Mouse (Mus musculus) midbrain, embryonic 14.5 days (tissue): Measurements from ENCODE around the gene Egflam. TPM values are rescaled to one million over a fixed set of nuclear protein-coding genes. Genes with fewer than 3 reads are reported as not detected.

Experiments used
- ATAC-seq: fragments of 200-750 bp; cut with Nextera tagmentation; 2 replicates; pipeline ENCODE4 v1.8.0; 2017; ENCODE audit warnings: moderate number of reproducible peaks, moderate library complexity; ENCODE audit not compliant: low FRiP score, low TSS enrichment
- DNase-seq: peaks from one replicate; pipeline ENCODE4 v3.0.0-alpha.2; 2015
- H3K27ac ChIP-seq: fragments of 300-500 bp; sonication (generic); replicated peaks from 2 replicates; pipeline ENCODE4 v1.5.1; 2014; ENCODE audit warnings: mild to moderate bottlenecking, low read depth, low read length, moderate library complexity
- H3K27me3 ChIP-seq: fragments of 300-500 bp; sonication (generic); 2 replicates; pipeline ENCODE4 v1.6.1; 2014; ENCODE audit warnings: low read length, control low read depth, mixed read lengths; ENCODE audit not compliant: control insufficient read depth, insufficient read depth
- H3K36me3 ChIP-seq: fragments of 300-500 bp; sonication (generic); 2 replicates; pipeline ENCODE4 v1.6.1; 2014; ENCODE audit warnings: low read length, control low read depth; ENCODE audit not compliant: control insufficient read depth, insufficient read depth
- H3K4me1 ChIP-seq: fragments of 300-500 bp; sonication (generic); 2 replicates; pipeline ENCODE4 v1.6.1; 2014; ENCODE audit warnings: mild to moderate bottlenecking, antibody characterized with exemption, low read length, control low read depth; ENCODE audit not compliant: control insufficient read depth, insufficient read depth
- H3K4me2 ChIP-seq: fragments of 300-500 bp; sonication (generic); 2 replicates; pipeline ENCODE4 v1.6.1; 2014; ENCODE audit warnings: mild to moderate bottlenecking, low read length, moderate library complexity
- H3K4me3 ChIP-seq: fragments of 300-500 bp; sonication (generic); replicated peaks from 2 replicates; pipeline ENCODE4 v1.5.1; 2014; ENCODE audit warnings: low read depth, low read length
- H3K9ac ChIP-seq: fragments of 300-500 bp; sonication (generic); replicated peaks from 2 replicates; pipeline ENCODE4 v1.6.1; 2014; ENCODE audit warnings: mild to moderate bottlenecking, low read length, moderate library complexity
- H3K9me3 ChIP-seq: fragments of 300-500 bp; sonication (generic); 2 replicates; pipeline ENCODE4 v1.6.1; 2016; ENCODE audit warnings: low read length, control low read depth, mixed read lengths; ENCODE audit not compliant: control insufficient read depth
- WGBS: fragments of 180-500 bp; shearing (Covaris S2); extraction: QIAGEN DNeasy Blood & Tissue Kit; methylation state at CpG from one replicate; pipeline ENCODE4 v1.1.7; 2014; 5-methylcytosine and 5-hydroxymethylcytosine counted together
- polyA plus RNA-seq: library from polyadenylated mRNA; unstranded; fragments of >200 nt; fragmentation: Nextera tagmentation; extraction: Ambion mirVana; gene quantifications from 2 replicates; pipeline ENCODE4 v1.2.1, GENCODE M21; 2014

Egflam gene
- polyA plus RNA-seq, 1 experiment from 2014 or later: 8.4 TPM

GRCm38 (mm10) chr15:7315539-7315938 lies 82.7 kb downstream of the Egflam start:
- Histone ChIP-seq H3K9ac (no peak overlapping the region), H3K4me2 (no peak overlapping the region), H3K4me1 (no peaks in the 10 kb centered on the region), H3K36me3 (no peaks in the 10 kb centered on the region), H3K4me3 (no peak overlapping the region), H3K9me3 (no peaks in the 10 kb centered on the region), H3K27me3 (no peaks in the 10 kb centered on the region), H3K27ac (no peak overlapping the region)
- DNase-seq (no peak), ATAC-seq (no peak)
- 91% methylated on average over 9 of the region's 9 CpGs for WGBS

GRCm38 (mm10) chr15:7308711-7309110 lies 89.5 kb downstream of the Egflam start:
- DNase-seq (no peak), ATAC-seq (no peak)
- WGBS: 94% methylated on average over 4 of the region's 4 CpGs
- Histone ChIP-seq H3K9me3 (no peaks in the 10 kb centered on the region), H3K4me3 (no peak overlapping the region), H3K27me3 (no peaks in the 10 kb centered on the region), H3K27ac (no peak overlapping the region), H3K36me3 (no peaks in the 10 kb centered on the region), H3K9ac (no peak overlapping the region), H3K4me2 (no peak overlapping the region), H3K4me1 (no peaks in the 10 kb centered on the region)

GRCm38 (mm10) chr15:7299892-7300291 lies 98.3 kb downstream of the Egflam start:
- Histone ChIP-seq H3K9me3 (no peaks in the 10 kb centered on the region), H3K4me2 (no peak overlapping the region), H3K27ac (no peak overlapping the region), H3K4me1 (no peaks in the 10 kb centered on the region), H3K4me3 (no peak overlapping the region), H3K9ac (no peak overlapping the region), H3K36me3 (no peaks in the 10 kb centered on the region), H3K27me3 (no peaks in the 10 kb centered on the region)
- no peak for ATAC-seq
- WGBS: 88% methylated on average over 1 of the region's 1 CpGs
- DNase-seq: no peak

- no peaks in the 10 kb centered on the region for H3K9me3 ChIP-seq
- WGBS: 92% methylated on average over 1 of the region's 1 CpGs
- ATAC-seq (no peak), DNase-seq (no peak)
- H3K4me3 ChIP-seq: no peak overlapping the region
- H3K4me2 ChIP-seq: no peak overlapping the region
- no peak overlapping the region for H3K9ac ChIP-seq
- no peaks in the 10 kb centered on the region for H3K27me3 ChIP-seq
- 0 out of 2 replicates have a peak, but pooled peaks cover 6% of the 10 kb centered on the region for H3K4me1 ChIP-seq
- no peaks in the 10 kb centered on the region for H3K36me3 ChIP-seq
- H3K27ac ChIP-seq: no peak overlapping the region
These were observed 103.0 kb downstream of the Egflam start for GRCm38 (mm10) chr15:7295199-7295598.

GRCm38 (mm10) chr15:7292854-7293253 lies 105.3 kb downstream of the Egflam start:
- ATAC-seq: no peak
- Histone ChIP-seq H3K4me1 (0 out of 2 replicates have a peak, but pooled peaks cover 6% of the 10 kb centered on the region), H3K4me2 (no peak overlapping the region), H3K4me3 (no peak overlapping the region), H3K27me3 (no peaks in the 10 kb centered on the region), H3K27ac (no peak overlapping the region), H3K36me3 (no peaks in the 10 kb centered on the region), H3K9ac (no peak overlapping the region), H3K9me3 (no peaks in the 10 kb centered on the region)
- peak; percentile 70 for DNase-seq

GRCm38 (mm10) chr15:7290003-7290402 lies 108.2 kb downstream of the Egflam start:
- Histone ChIP-seq H3K4me2 (no peak overlapping the region), H3K27ac (no peak overlapping the region), H3K27me3 (no peaks in the 10 kb centered on the region), H3K4me1 (0 out of 2 replicates have a peak, but pooled peaks cover 6% of the 10 kb centered on the region), H3K9me3 (no peaks in the 10 kb centered on the region), H3K36me3 (no peaks in the 10 kb centered on the region), H3K9ac (no peak overlapping the region), H3K4me3 (no peak overlapping the region)
- DNase-seq (no peak), ATAC-seq (no peak)
- WGBS: 93% methylated on average over 4 of the region's 4 CpGs

GRCm38 (mm10) chr15:7289516-7289915 lies 108.7 kb downstream of the Egflam start:
- 0 out of 2 replicates have a peak, but pooled peaks cover 6% of the 10 kb centered on the region for H3K4me1 ChIP-seq
- no peaks in the 10 kb centered on the region for H3K36me3 ChIP-seq
- H3K4me2 ChIP-seq: no peak overlapping the region
- WGBS: 77% methylated on average over 14 of the region's 14 CpGs
- H3K9ac ChIP-seq: no peak overlapping the region
- no peaks in the 10 kb centered on the region for H3K27me3 ChIP-seq
- H3K9me3 ChIP-seq: no peaks in the 10 kb centered on the region
- H3K4me3 ChIP-seq: no peak overlapping the region
- ATAC-seq: no peak
- H3K27ac ChIP-seq: no peak overlapping the region
- peak; percentile 7 for DNase-seq

- ATAC-seq (no peak), DNase-seq (peak; percentile 4)
- 58% methylated on average over 4 of the region's 4 CpGs for WGBS
- no peaks in the 10 kb centered on the region for H3K27me3 ChIP-seq
- H3K4me1 ChIP-seq: 0 out of 2 replicates have a peak, but pooled peaks cover 6% of the 10 kb centered on the region
- no peak overlapping the region for H3K9ac ChIP-seq
- no peak overlapping the region for H3K4me3 ChIP-seq
- H3K27ac ChIP-seq: no peak overlapping the region
- no peak overlapping the region for H3K4me2 ChIP-seq
- H3K36me3 ChIP-seq: no peaks in the 10 kb centered on the region
- H3K9me3 ChIP-seq: no peaks in the 10 kb centered on the region
These were observed 109.3 kb downstream of the Egflam start for GRCm38 (mm10) chr15:7288841-7289424.

- Histone ChIP-seq H3K27ac (no peak overlapping the region), H3K27me3 (no peaks in the 10 kb centered on the region), H3K9ac (no peak overlapping the region), H3K4me3 (no peak overlapping the region), H3K4me2 (no peak overlapping the region), H3K4me1 (0 out of 2 replicates have a peak, but pooled peaks cover 6% of the 10 kb centered on the region), H3K9me3 (no peaks in the 10 kb centered on the region), H3K36me3 (no peaks in the 10 kb centered on the region)
- no peak for DNase-seq
- ATAC-seq: no peak
- 82% methylated on average over 3 of the region's 3 CpGs for WGBS
These were observed 110.3 kb downstream of the Egflam start for GRCm38 (mm10) chr15:7287911-7288310.
